Mouse (Mus musculus): ENCODE results near the gene Ceacam18.

DNA sequence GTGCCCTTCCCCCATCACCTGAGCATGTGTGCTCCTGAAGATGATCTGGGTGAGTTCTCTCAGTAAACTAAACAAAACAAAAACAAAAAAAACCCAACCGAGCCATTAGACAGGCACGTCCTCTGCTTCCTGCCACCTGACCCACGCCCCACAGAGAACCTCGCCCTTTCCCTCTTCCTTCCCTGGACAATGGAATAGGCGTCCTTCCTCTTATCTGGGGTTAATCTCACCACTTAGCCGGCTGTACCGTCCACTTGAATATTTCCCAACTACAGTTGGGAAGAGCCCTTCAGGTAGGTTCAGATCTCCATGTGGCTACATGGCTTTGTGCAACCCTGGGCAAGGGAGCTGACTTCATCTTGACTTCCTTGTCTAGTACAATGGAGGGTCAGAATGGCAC is 50.6 kb downstream of the Ceacam18 start:
- TF ChIP-seq CTCF (IDR thresholded peaks at IDR 0.05; ENCODE audit: low read depth) (no peak), EP300 (IDR thresholded peaks at IDR 0.05; ENCODE audit: low read depth) (no peak)
